Mouse (Mus musculus) hindbrain, postnatal 0 days (tissue): Measurements from ENCODE around the gene Fam114a2. TPM values are rescaled to one million over a fixed set of nuclear protein-coding genes. Genes with fewer than 3 reads are reported as not detected.

Source experiments
- ATAC-seq: fragments of 200-750 bp; cut with Nextera tagmentation; 2 replicates; pipeline ENCODE4 v1.8.0; 2017; ENCODE audit warnings: mild to moderate bottlenecking, moderate TSS enrichment, moderate library complexity
- DNase-seq: peaks from one replicate; pipeline ENCODE4 v3.0.0-alpha.2; 2015; ENCODE audit warnings: low spot score
- H3K27ac ChIP-seq: fragments of 300-500 bp; sonication (generic); 2 replicates; pipeline ENCODE4 v1.5.1; 2014; ENCODE audit warnings: mild to moderate bottlenecking
- H3K27me3 ChIP-seq: fragments of 300-500 bp; sonication (generic); 2 replicates; pipeline ENCODE4 v1.6.1; 2014; ENCODE audit warnings: low read length, mixed read lengths; ENCODE audit not compliant: insufficient read depth
- H3K36me3 ChIP-seq: fragments of 300-500 bp; sonication (generic); 2 replicates; pipeline ENCODE4 v1.6.1; 2014; ENCODE audit warnings: low read length, mixed read lengths; ENCODE audit not compliant: insufficient read depth
- H3K4me1 ChIP-seq: fragments of 300-500 bp; sonication (generic); 2 replicates; pipeline ENCODE4 v1.6.1; 2014; ENCODE audit warnings: antibody characterized with exemption, low read length, mixed read lengths; ENCODE audit not compliant: insufficient read depth
- H3K4me2 ChIP-seq: fragments of 300-500 bp; sonication (generic); 2 replicates; pipeline ENCODE4 v1.6.1; 2014; ENCODE audit warnings: low read depth, mild to moderate bottlenecking, low read length, moderate library complexity, mixed read lengths
- H3K4me3 ChIP-seq: fragments of 300-500 bp; sonication (generic); 2 replicates; pipeline ENCODE4 v1.5.1; 2014; ENCODE audit warnings: low read length
- H3K9ac ChIP-seq: fragments of 300-500 bp; sonication (generic); replicated peaks from 2 replicates; pipeline ENCODE4 v1.6.1; 2014; ENCODE audit warnings: mild to moderate bottlenecking, low read length, moderate library complexity, mixed read lengths
- H3K9me3 ChIP-seq: fragments of 300-500 bp; sonication (generic); 2 replicates; pipeline ENCODE4 v1.6.1; 2016; ENCODE audit warnings: low read length, mixed read lengths
- CTCF ChIP-seq: IDR thresholded peaks from 2 replicates; pipeline ENCODE4 v1.5.1; 2016; ENCODE audit warnings: antibody characterized with exemption, control low read depth, low read depth
- WGBS: fragments of 180-500 bp; shearing (Covaris S2); extraction: QIAGEN DNeasy Blood & Tissue Kit; methylation state at CpG from one replicate; pipeline ENCODE4 v1.1.7; 2014; 5-methylcytosine and 5-hydroxymethylcytosine counted together
- polyA plus RNA-seq: library from polyadenylated mRNA; unstranded; fragments of >200 nt; fragmentation: Nextera tagmentation; extraction: Ambion mirVana; gene quantifications from 2 replicates; pipeline ENCODE4 v1.2.1, GENCODE M21; 2015
- total RNA-seq: library from RNA; depleted of rRNA; stranded (reverse); fragments of >200 nt; gene quantifications from 2 replicates; pipeline ENCODE4 v1.2.3, GENCODE M21; 2014

The Fam114a2 gene
- total and polyA plus RNA-seq, 2 experiments from 2014 or later, result 28.9 to 51.2 TPM

GRCm38 (mm10) chr11:57498215-57498614, 20.2 kb downstream of the Fam114a2 start:
- H3K4me2 ChIP-seq, result no peak overlapping the region
- no peak overlapping the region for H3K4me3 ChIP-seq
- no peaks in the 10 kb centered on the region for H3K27me3 ChIP-seq
- no peaks in the 10 kb centered on the region for H3K9me3 ChIP-seq
- H3K27ac ChIP-seq, result no peak overlapping the region
- TF ChIP-seq CTCF, result no peak
- 93% methylated on average over 5 of the region's 5 CpGs for WGBS
- H3K36me3 ChIP-seq, result peaks cover 31% of the 10 kb centered on the region
- ATAC-seq, result no peak
- DNase-seq, result no peak
- H3K4me1 ChIP-seq, result no peaks in the 10 kb centered on the region
- no peak overlapping the region for H3K9ac ChIP-seq

- no peak for TF ChIP-seq CTCF
- H3K9ac ChIP-seq, result no peak overlapping the region
- H3K4me1 ChIP-seq, result no peaks in the 10 kb centered on the region
- DNase-seq (no peak), ATAC-seq (no peak)
- 38% methylated on average over 3 of the region's 3 CpGs for WGBS
- H3K9me3 ChIP-seq, result no peaks in the 10 kb centered on the region
- H3K4me3 ChIP-seq, result no peak overlapping the region
- no peak overlapping the region for H3K4me2 ChIP-seq
- H3K27ac ChIP-seq, result no peak overlapping the region
- H3K36me3 ChIP-seq, result peaks cover 36% of the 10 kb centered on the region
- no peaks in the 10 kb centered on the region for H3K27me3 ChIP-seq
These were observed 20.7 kb downstream of the Fam114a2 start for GRCm38 (mm10) chr11:57497701-57498100.

DNA sequence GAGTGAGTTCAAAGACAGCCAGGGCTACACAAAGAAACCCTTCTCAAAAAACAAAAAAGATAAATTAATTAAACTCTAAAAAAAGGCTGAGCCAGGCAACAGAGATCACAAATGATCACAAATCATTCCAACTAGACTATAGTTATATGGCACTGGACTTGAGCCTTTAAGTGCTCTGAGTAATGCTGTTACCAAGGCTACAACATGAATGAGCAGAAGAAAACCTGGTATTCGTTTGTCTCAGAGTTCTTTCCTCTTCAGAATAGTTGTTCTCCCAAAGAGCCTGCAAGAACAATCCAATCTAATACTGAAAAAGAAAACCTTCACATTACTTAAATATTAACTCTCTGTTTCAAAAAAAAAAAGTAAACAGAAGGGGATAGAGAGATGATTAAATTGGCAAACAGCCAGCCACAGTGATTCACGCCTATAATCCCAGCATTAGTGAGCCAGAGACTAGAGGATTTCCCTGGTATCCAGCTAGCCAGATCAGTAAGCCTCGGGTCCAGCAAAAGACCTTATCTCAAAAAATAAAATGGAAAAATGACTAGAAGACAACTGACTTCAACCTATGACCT, 21.9 kb downstream of the Fam114a2 start:
- H3K4me2 ChIP-seq, result no peak overlapping the region
- H3K9ac ChIP-seq, result no peak overlapping the region
- no peak overlapping the region for H3K27ac ChIP-seq
- no peaks in the 10 kb centered on the region for H3K4me1 ChIP-seq
- H3K9me3 ChIP-seq, result no peaks in the 10 kb centered on the region
- no peak for TF ChIP-seq CTCF
- DNase-seq (no peak), ATAC-seq (no peak)
- no peak overlapping the region for H3K4me3 ChIP-seq
- H3K36me3 ChIP-seq, result peaks cover 47% of the 10 kb centered on the region
- WGBS, result 32% methylated on average over 3 of the region's 3 CpGs
- H3K27me3 ChIP-seq, result no peaks in the 10 kb centered on the region

GRCm38 (mm10) chr11:57488436-57488835, 30.0 kb downstream of the Fam114a2 start:
- ATAC-seq (no peak), DNase-seq (no peak)
- H3K27ac ChIP-seq, result no peak overlapping the region
- no peaks in the 10 kb centered on the region for H3K27me3 ChIP-seq
- no peak for TF ChIP-seq CTCF
- H3K36me3 ChIP-seq, result peaks cover 29% of the 10 kb centered on the region
- no peak overlapping the region for H3K4me2 ChIP-seq
- H3K4me1 ChIP-seq, result no peaks in the 10 kb centered on the region
- no peak overlapping the region for H3K9ac ChIP-seq
- 60% methylated on average over 5 of the region's 5 CpGs for WGBS
- H3K4me3 ChIP-seq, result no peak overlapping the region
- H3K9me3 ChIP-seq, result no peaks in the 10 kb centered on the region

DNA sequence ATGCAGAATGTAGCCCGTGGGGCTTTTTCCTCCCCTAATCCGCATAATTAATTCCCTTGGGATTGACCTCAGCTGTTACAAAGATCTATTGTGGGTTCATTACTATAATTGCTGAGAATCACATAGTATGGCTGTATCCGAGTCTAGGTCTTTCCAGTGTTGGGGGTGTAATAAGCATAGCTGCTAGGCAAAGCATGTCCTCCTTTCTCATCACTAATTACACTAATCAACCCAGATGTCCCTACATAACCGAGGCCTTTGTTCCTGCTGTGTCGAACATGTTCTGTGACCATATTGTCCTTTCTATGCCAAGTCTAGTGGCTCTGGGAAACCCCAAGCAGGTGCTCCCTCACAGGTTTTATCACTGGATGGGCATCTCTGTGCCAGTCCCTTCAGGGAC, 40.3 kb downstream of the Fam114a2 start:
- DNase-seq (peak; percentile 53), ATAC-seq (peak; percentile 52; the same call in 1 of the 2 replicates)
- H3K4me1 ChIP-seq, result 0 out of 2 replicates have a peak, but pooled peaks cover 5% of the 10 kb centered on the region
- peaks cover 12% of the 10 kb centered on the region; the same call in 1 of the 2 replicates for H3K36me3 ChIP-seq
- H3K27ac ChIP-seq, result no peak overlapping the region
- H3K4me3 ChIP-seq, result no peak overlapping the region
- no peaks in the 10 kb centered on the region for H3K9me3 ChIP-seq
- H3K9ac ChIP-seq, result no peak overlapping the region
- no peaks in the 10 kb centered on the region for H3K27me3 ChIP-seq
- no peak overlapping the region for H3K4me2 ChIP-seq
- 38% methylated on average over 5 of the region's 5 CpGs for WGBS
- no peak for TF ChIP-seq CTCF

DNA sequence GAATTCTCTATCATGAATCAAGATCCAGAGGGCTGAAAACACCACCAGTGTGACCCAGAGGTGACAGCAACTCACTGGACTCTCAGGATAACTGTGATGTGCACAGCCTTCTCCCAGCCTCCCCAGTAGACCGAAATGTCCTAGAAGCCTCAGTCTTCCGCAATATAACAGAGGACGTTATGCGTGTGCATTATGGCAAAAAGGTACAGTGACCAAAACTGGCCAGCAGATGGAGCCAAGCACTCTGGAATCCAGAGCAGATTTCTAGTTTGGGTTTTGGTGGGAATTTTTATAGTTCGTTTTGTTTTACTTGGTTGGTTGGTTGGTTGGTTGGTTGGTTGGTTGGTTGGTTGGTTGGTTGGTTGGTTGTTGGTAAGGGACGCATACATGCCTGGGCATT, 43.3 kb downstream of the Fam114a2 start:
- whole genome bisulfite sequencing, result 45% methylated on average over 6 of the region's 6 CpGs
- no peak overlapping the region for H3K4me3 ChIP-seq
- H3K4me2 ChIP-seq, result no peak overlapping the region
- TF ChIP-seq CTCF, result peak; percentile 87
- no peak overlapping the region for H3K27ac ChIP-seq
- 0 out of 2 replicates have a peak, but pooled peaks cover 5% of the 10 kb centered on the region for H3K4me1 ChIP-seq
- H3K36me3 ChIP-seq, result no peaks in the 10 kb centered on the region
- DNase-seq, result peak; percentile 86
- no peaks in the 10 kb centered on the region for H3K9me3 ChIP-seq
- H3K27me3 ChIP-seq, result no peaks in the 10 kb centered on the region
- ATAC-seq, result peak; percentile 52; the same call in 1 of the 2 replicates
- no peak overlapping the region for H3K9ac ChIP-seq

DNA sequence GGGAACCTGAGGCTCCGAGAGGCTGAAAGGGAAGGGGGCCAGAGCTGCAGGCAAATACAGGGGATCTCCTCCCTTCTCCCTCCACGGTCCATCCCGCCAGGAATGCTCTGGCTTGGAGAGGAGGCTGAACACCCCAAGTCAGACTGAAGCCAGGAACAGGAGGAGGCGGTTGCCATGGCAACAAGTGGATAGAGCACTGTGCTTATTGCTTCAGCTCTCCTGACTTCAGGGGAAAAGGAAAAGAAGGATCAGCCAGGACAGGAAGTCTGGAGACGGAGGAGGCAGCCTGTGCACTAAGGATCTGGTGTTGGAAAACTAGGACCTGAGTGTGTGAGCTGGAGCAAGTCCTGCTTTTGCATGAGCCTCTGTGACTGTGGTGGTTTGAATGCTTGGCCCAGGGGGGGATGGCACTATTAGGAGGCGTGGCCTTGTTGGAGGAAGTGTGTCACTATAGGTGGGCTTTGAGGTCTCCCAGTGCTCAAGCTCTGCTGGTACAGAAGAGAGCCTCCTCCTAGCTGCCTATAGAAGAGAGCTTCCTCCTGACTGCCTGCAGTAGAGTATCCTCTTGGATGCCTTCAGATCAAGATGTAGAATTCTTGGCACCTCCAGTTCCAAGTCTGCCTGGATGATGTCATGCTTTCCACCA, 44.0 kb downstream of the Fam114a2 start:
- Histone ChIP-seq H3K4me1 (0 out of 2 replicates have a peak, but pooled peaks cover 5% of the 10 kb centered on the region), H3K4me3 (no peak overlapping the region), H3K27me3 (no peaks in the 10 kb centered on the region), H3K9me3 (no peaks in the 10 kb centered on the region), H3K9ac (no peak overlapping the region), H3K27ac (no peak overlapping the region), H3K4me2 (no peak overlapping the region), H3K36me3 (no peaks in the 10 kb centered on the region)
- DNase-seq, result peak; percentile 72
- no peak for TF ChIP-seq CTCF
- WGBS, result 45% methylated on average over 6 of the region's 6 CpGs
- peak; percentile 59; the same call in 1 of the 2 replicates for ATAC-seq
